Mouse (Mus musculus) heart, adult 2 months (tissue): ENCODE measurements at regions not wholly inside any gene's neighbourhood (a gene's known extent, or its start where the extent isn't known, plus 50 kb on each side); places are given as distances from the start of the nearest gene placed in this dataset.
"Not testable (repeated sequence)": the region's sequence is repeated elsewhere in the genome, so short reads cannot be mapped to it uniquely, and the experiment has no call there.

Source experiments
- CTCF ChIP-seq: fragments of 200-600 bp; IDR thresholded peaks from 2 replicates; pipeline ENCODE4 v1.8.1; 2022; ENCODE audit warnings: antibody characterized with exemption, mild to moderate bottlenecking, moderate library complexity
- POLR2A ChIP-seq: fragments of 200-500 bp; IDR thresholded peaks from 2 replicates; pipeline ENCODE4 v1.6.1; 2011; ENCODE audit warnings: mild to moderate bottlenecking, low read depth, low read length, control low read depth; ENCODE audit not compliant: insufficient read depth

DNA sequence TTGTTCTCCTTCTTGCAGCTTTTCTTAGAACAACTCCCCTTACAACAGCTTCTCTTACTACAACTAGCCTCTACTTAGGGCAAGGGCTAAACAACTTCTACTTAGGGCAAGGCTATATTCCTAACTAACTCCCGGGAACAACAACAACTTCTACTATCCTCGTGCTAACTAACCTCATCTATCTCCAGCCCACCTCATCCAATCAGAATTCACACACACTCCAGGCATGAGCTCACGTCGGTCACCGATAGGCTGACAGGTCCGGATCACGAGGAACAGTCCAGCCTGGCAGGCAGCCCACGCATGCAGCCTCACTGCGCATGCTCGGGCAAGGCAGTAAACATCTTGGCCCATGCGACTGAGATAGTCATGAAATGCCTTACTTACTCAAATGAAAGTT is 53.3 kb upstream of the Emcn start:
- not testable (repeated sequence) for TF ChIP-seq POLR2A, CTCF
